Mouse (Mus musculus): ENCODE results near the gene Gm2564.
"Not testable (repeated sequence)": the region's sequence is repeated elsewhere in the genome, so short reads cannot be mapped to it uniquely, and the experiment has no call there.

The Gm2564 gene

DNA sequence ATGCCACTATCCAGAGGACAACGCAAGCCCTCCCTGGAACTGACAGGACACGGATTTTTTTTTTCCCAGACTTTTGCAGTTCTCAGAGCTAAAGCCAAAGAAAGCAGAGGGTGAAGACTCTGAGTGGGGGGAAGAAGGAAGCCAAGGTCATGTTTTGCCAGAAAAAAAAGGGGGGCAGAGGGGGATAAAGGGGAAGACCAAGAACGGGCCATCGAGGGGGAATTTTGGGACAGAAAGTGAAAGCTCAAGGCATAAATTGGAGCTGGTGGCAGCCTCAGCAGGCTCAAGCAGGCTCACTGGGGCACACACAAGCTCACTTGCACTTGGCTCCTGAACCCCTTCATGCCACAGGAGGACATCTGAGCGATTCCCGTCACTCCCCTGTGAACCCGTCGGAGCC is at the start of gene Gm2564:
Gene Gm2564 (plus strand): TSS at position 301 of the 400 bp plus-strand sequence.
- DNase-seq (ENCODE audit: low spot score in 2 of 2), result not testable (repeated sequence)

DNA sequence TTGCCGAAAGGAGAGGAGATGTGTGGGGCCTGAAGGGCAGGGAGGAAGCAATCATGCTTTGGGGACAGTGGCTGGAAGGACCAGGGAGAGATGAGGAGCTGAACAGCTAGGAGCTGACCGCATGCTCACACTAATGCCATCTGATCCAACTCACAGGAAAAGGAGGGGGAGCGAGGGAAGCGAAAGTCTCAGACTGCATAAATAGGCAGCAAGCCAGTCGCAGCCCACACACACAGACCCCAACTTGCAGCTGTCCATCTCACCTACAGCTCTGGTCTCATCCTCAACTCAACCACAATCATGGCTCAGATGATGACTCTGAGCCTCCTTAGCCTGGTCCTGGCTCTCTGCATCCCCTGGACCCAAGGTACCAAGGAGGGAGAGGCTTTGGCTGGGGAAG is 17.6 kb upstream of the Gm2564 start, which contains the start of gene Gm10591:
Gene Gm10591 (plus strand): TSS at position 301 of the 400 bp plus-strand sequence.
- DNase-seq (ENCODE audit: low spot score in 2 of 2), result not testable (repeated sequence)

- DNase-seq (ENCODE audit: low spot score in 2 of 2), result not testable (repeated sequence)
Observed at GRCm38 (mm10) chr4:42654951-42655350, 25.4 kb downstream of the Gm2564 start, which contains the start of gene Ccl27b. Gene Ccl27b (plus strand): TSS chr4:42655251.

GRCm38 (mm10) chr4:42661793-42662192 is 32.3 kb downstream of the Gm2564 start, which contains the start of gene Il11ra2:
Gene Il11ra2 (minus strand): TSS chr4:42661893.
- DNase-seq (ENCODE audit: low spot score in 2 of 2), result not testable (repeated sequence)

DNA sequence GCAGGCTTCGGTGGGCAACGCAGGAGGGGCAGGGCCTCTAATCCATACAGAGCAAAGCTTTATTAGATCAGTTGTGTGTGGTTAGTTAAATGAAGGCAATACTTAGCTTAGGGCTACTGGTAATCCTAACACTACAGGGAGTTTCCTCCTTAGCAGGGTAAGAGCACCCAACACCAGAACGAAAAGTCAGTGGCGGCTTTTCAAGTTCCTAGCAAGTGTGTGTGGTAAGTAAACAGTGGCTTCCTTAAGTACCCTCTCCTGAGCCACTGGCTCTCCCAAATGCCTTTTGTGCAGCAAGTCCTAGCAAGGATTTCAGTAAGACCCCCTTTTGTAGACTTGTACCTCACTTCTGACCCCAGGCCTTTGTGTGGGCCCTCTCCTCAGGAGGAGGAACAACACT is 45.9 kb downstream of the Gm2564 start:
- DNase-seq (ENCODE audit: low spot score in 2 of 2), result not testable (repeated sequence)

DNA sequence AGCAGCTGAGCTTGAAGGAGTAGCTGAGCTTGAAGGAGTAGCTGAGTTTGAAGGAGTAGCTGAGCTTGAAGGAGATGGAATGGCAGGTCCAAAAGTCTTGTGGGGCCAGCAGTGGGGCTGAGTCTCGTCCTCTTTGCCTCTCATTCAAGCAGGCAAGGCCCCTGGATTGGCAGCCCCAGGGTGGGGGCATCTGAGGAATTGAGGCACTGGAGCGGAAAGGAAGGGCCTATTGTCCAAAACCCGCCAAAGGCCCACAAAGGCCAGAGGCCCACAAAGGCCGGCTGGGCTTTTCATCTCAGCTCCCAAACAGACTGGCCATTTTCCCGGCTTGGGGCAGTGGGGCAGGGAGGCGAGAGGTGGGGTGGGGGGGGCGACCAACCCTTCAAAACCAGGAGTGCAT is 49.8 kb downstream of the Gm2564 start:
- DNase-seq (ENCODE audit: low spot score in 2 of 2), result not testable (repeated sequence)

DNA sequence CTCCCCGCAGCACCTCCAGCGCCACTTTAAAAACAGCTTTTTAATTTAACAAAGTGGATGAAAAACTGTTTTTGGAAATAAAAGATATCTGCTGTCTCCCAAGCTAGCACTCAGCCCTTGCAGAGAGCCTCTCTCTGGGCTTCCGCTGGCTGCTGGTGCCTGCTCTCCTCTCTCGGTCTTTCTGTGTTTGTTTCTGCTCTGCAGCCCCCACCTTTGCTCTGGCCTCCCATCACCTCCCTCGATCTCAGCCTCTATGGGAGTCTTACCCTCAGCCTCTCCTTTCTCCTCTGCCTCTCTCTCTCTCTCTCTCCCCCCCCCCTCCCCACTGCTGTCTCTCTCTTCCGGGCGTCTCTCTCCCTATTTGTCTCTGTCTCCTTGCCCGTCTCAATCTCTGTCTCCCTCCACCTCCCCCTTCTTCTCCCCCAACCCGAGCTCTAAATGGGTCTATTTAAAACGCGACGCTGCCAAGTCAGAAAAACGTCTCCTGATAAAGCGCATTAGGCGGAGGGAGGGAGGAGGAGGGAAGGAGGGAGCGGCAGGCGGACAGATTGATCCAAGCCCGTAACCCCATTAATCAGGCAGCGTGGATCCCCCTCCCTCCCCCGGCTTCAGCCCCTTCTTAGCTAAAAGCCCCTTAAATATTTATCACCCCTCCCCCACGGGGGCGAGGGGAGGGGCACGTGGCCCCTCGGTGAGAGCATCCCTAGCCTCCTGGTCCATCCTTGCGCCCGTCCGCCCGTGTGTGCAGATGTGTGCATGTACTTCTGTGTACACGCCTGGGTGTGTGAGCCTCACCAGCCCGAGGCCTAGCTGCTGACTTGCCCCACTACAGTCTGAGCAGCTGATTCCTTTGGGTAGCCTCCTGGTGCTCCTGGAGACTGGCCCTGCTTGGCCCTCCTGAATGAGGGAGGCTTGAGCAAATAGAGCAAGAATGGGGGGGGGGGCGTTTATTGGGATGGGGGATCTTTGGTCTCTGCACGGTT is 51.1 kb downstream of the Gm2564 start:
- not testable (repeated sequence) for DNase-seq (ENCODE audit: low spot score in 2 of 2)
